Mouse (Mus musculus) gastrocnemius, postnatal 14 days (tissue): Measurements from ENCODE around the gene Pde1a. TPM values are rescaled to one million over a fixed set of nuclear protein-coding genes. Genes with fewer than 3 reads are reported as not detected.
A peak's percentile ranks its signal among the peaks of the same experiment; 100 is the strongest.

ENCODE experiments used
- DNase-seq: peaks from one replicate; pipeline ENCODE4 v3.0.0; 2021; ENCODE audit warnings: mixed read lengths
- intact Hi-C: fragments of 180-260 bp; cut with DNase I; formaldehyde crosslinking; loops from one replicate; pipeline ENCODE4 v1.15.1; 2025; ENCODE audit warnings: low total_unique reads
- total RNA-seq, 2 experiments: library from RNA; stranded (reverse); gene quantifications; 2 replicates each; pipeline ENCODE4 v1.2.3; 2021

Gene Pde1a
- total RNA-seq, 2 experiments from 2014 or later = 2.5 to 2.6 TPM

- intact Hi-C loops = no loop called here
- DNase-seq = no peak
Observed at GRCm38 (mm10) chr2:79969594-79969993, 159.7 kb downstream of the Pde1a start.

- no peak for DNase-seq
- intact Hi-C loops = no loop called here
Observed at GRCm38 (mm10) chr2:79966681-79967506, 162.4 kb downstream of the Pde1a start.

- DNase-seq = no peak
- intact Hi-C loops = no loop called here
Observed at GRCm38 (mm10) chr2:79966086-79966485, 163.2 kb downstream of the Pde1a start.

- no peak for DNase-seq
- intact Hi-C loops = no loop called here
Observed at GRCm38 (mm10) chr2:79964964-79965363, 164.3 kb downstream of the Pde1a start.

- intact Hi-C loops = no loop called here
- no peak for DNase-seq
Observed at GRCm38 (mm10) chr2:79961421-79961820, 167.8 kb downstream of the Pde1a start.

GRCm38 (mm10) chr2:79957659-79958340, 171.5 kb downstream of the Pde1a start:
- no peak for DNase-seq
- intact Hi-C loops = no loop called here

- intact Hi-C loops = no loop called here
- no peak for DNase-seq
Observed at GRCm38 (mm10) chr2:79945898-79946675, 183.2 kb downstream of the Pde1a start.

- intact Hi-C loops = no loop called here
- DNase-seq = no peak
Observed at GRCm38 (mm10) chr2:79934660-79935059, 194.6 kb downstream of the Pde1a start.

- intact Hi-C loops = no loop called here
- no peak for DNase-seq
Observed at GRCm38 (mm10) chr2:79922356-79922755, 206.9 kb downstream of the Pde1a start.

- intact Hi-C loops = no loop called here
- no peak for DNase-seq
Observed at GRCm38 (mm10) chr2:79921375-79921774, 207.9 kb downstream of the Pde1a start.

- DNase-seq = no peak
- intact Hi-C loops = no loop called here
Observed at GRCm38 (mm10) chr2:79920438-79920837, 208.8 kb downstream of the Pde1a start.

GRCm38 (mm10) chr2:79901841-79902510, 227.3 kb downstream of the Pde1a start:
- no peak for DNase-seq
- intact Hi-C loops = no loop called here

- DNase-seq = no peak
- intact Hi-C loops = no loop called here
Observed at GRCm38 (mm10) chr2:79898522-79898921, 230.7 kb downstream of the Pde1a start.

GRCm38 (mm10) chr2:79892829-79893228, 236.4 kb downstream of the Pde1a start:
- DNase-seq = no peak
- intact Hi-C loops = no loop called here

GRCm38 (mm10) chr2:79891760-79892570, 237.3 kb downstream of the Pde1a start:
- intact Hi-C loops = no loop called here

GRCm38 (mm10) chr2:79890726-79891125, 238.5 kb downstream of the Pde1a start:
- no peak for DNase-seq
- intact Hi-C loops = no loop called here

More at GRCm38 (mm10) chr2:79891760-79892570, 237.3 kb downstream of the Pde1a start:
- peak; percentile 5 for DNase-seq

GRCm38 (mm10) chr2:79883631-79884350, 245.5 kb downstream of the Pde1a start:
- intact Hi-C loops = no loop called here
- no peak for DNase-seq

- no peak for DNase-seq
- intact Hi-C loops = no loop called here
Observed at GRCm38 (mm10) chr2:79883210-79883609, 246.0 kb downstream of the Pde1a start.
